Mouse (Mus musculus) hindbrain, embryonic 16.5 days (tissue): ENCODE results near the gene Adipor2. TPM values are rescaled to one million over a fixed set of nuclear protein-coding genes. Genes with fewer than 3 reads are reported as not detected.
"Not testable (repeated sequence)": the region's sequence is repeated elsewhere in the genome, so short reads cannot be mapped to it uniquely, and the experiment has no call there.

Source experiments
- ATAC-seq: fragments of 200-750 bp; cut with Nextera tagmentation; 2 replicates; pipeline ENCODE4 v1.8.0; 2017; ENCODE audit warnings: moderate TSS enrichment, moderate library complexity
- H3K27ac ChIP-seq: fragments of 300-500 bp; sonication (generic); 2 replicates; pipeline ENCODE4 v1.5.1; 2014; ENCODE audit warnings: low read depth, mild to moderate bottlenecking, control low read depth, low read length, moderate library complexity
- H3K27me3 ChIP-seq: fragments of 300-500 bp; sonication (generic); replicated peaks from 2 replicates; pipeline ENCODE4 v1.6.1; 2014; ENCODE audit warnings: low read length; ENCODE audit not compliant: control insufficient read depth, insufficient read depth
- H3K36me3 ChIP-seq: fragments of 300-500 bp; sonication (generic); 2 replicates; pipeline ENCODE4 v1.6.1; 2014; ENCODE audit warnings: mild to moderate bottlenecking, low read length, moderate library complexity, mixed read lengths; ENCODE audit not compliant: control insufficient read depth, insufficient read depth
- H3K4me1 ChIP-seq: fragments of 300-500 bp; sonication (generic); 2 replicates; pipeline ENCODE4 v1.6.1; 2014; ENCODE audit warnings: low read depth, low read length; ENCODE audit not compliant: control insufficient read depth, insufficient read depth
- H3K4me2 ChIP-seq: fragments of 300-500 bp; sonication (generic); 2 replicates; pipeline ENCODE4 v1.6.1; 2014; ENCODE audit warnings: mild to moderate bottlenecking, low read length, control low read depth, moderate library complexity
- H3K4me3 ChIP-seq: fragments of 300-500 bp; sonication (generic); 2 replicates; pipeline ENCODE4 v1.5.1; 2014; ENCODE audit warnings: mild to moderate bottlenecking, low read length, control low read depth, moderate library complexity
- H3K9ac ChIP-seq: fragments of 300-500 bp; sonication (generic); 2 replicates; pipeline ENCODE4 v1.6.1; 2014; ENCODE audit warnings: low read depth, mild to moderate bottlenecking, control low read depth, low read length, moderate library complexity
- H3K9me3 ChIP-seq: fragments of 300-500 bp; sonication (generic); 2 replicates; pipeline ENCODE4 v1.6.1; 2014; ENCODE audit warnings: mild to moderate bottlenecking, low read length, moderate library complexity; ENCODE audit not compliant: control insufficient read depth
- WGBS: fragments of 180-500 bp; shearing (Covaris S2); extraction: QIAGEN DNeasy Blood & Tissue Kit; methylation state at CpG from one replicate; pipeline ENCODE4 v1.1.7; 2014; 5-methylcytosine and 5-hydroxymethylcytosine counted together
- polyA plus RNA-seq: library from polyadenylated mRNA; unstranded; fragments of >200 nt; fragmentation: Nextera tagmentation; extraction: Ambion mirVana; gene quantifications from 2 replicates; pipeline ENCODE4 v1.2.1, GENCODE M21; 2015

Adipor2 gene
- polyA plus RNA-seq, 1 experiment from 2014 or later: 37.0 TPM

- Histone ChIP-seq H3K27me3 (no peaks in the 10 kb centered on the region), H3K4me3 (no peak overlapping the region), H3K9ac (no peak overlapping the region), H3K27ac (no peak overlapping the region), H3K4me1 (no peaks in the 10 kb centered on the region), H3K4me2 (no peak overlapping the region), H3K9me3 (no peaks in the 10 kb centered on the region), H3K36me3 (no peaks in the 10 kb centered on the region)
- no peak for ATAC-seq
Observed at GRCm38 (mm10) chr6:119371624-119372023, 45.9 kb downstream of the Adipor2 start.

DNA sequence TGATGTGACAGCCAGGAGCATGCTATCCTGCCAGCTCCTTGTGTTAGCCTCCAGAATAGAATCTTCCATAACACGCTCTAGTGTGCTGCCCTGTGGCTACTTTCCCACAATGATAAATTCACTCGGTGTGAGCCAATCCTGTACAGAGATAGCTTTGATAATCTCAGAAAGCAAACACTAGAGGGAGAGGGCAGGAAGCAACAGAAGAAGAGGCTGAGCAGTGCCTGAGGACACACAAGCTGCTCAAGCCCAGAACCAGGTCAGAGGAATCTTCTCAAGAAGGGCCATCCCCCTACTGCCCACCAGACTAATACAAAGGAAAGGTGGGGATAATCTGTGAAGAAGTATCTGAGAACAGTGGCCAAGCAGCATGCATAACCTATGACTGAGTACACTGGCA, 50.1 kb downstream of the Adipor2 start:
- Histone ChIP-seq H3K27me3 (no peaks in the 10 kb centered on the region), H3K36me3 (peaks cover 6% of the 10 kb centered on the region)
- WGBS: 88% methylated on average over 2 of the region's 2 CpGs

GRCm38 (mm10) chr6:119366800-119367199, 50.7 kb downstream of the Adipor2 start:
- not testable (repeated sequence) for H3K36me3 ChIP-seq, H3K4me1 ChIP-seq, H3K9me3 ChIP-seq, H3K4me2 ChIP-seq, ATAC-seq, H3K27me3 ChIP-seq, H3K27ac ChIP-seq, H3K4me3 ChIP-seq, H3K9ac ChIP-seq
- WGBS: 93% methylated on average over 3 of the region's 4 CpGs

More for the DNA sequence above, 50.1 kb downstream of the Adipor2 start:
- Histone ChIP-seq H3K9ac (no peak overlapping the region), H3K4me3 (no peak overlapping the region), H3K27ac (no peak overlapping the region), H3K9me3 (no peaks in the 10 kb centered on the region), H3K4me1 (no peaks in the 10 kb centered on the region), H3K4me2 (no peak overlapping the region)
- no peak for ATAC-seq

DNA sequence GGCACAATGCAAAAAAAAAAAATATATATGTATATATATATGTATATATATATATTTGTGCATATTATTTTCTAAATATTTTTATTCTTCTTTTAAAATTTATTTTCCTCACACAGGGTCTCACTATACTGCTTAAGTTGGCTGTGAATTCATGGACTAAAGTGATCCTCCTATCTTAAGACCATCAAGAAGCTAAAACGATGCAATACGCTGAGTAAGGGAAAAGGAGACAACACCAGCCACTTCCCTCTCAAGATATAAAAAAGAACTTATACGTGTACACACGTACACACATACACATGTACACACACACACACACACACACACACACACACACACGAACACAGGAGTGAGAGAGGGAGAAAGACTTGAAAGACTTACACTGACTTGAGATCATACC, 53.9 kb downstream of the Adipor2 start:
- Histone ChIP-seq H3K4me2 (no peak overlapping the region), H3K36me3 (peaks cover 12% of the 10 kb centered on the region), H3K4me3 (no peak overlapping the region), H3K4me1 (no peaks in the 10 kb centered on the region), H3K27me3 (no peaks in the 10 kb centered on the region), H3K9me3 (no peaks in the 10 kb centered on the region), H3K27ac (no peak overlapping the region), H3K9ac (no peak overlapping the region)
- WGBS: 92% methylated on average over 5 of the region's 5 CpGs
- ATAC-seq: no peak

DNA sequence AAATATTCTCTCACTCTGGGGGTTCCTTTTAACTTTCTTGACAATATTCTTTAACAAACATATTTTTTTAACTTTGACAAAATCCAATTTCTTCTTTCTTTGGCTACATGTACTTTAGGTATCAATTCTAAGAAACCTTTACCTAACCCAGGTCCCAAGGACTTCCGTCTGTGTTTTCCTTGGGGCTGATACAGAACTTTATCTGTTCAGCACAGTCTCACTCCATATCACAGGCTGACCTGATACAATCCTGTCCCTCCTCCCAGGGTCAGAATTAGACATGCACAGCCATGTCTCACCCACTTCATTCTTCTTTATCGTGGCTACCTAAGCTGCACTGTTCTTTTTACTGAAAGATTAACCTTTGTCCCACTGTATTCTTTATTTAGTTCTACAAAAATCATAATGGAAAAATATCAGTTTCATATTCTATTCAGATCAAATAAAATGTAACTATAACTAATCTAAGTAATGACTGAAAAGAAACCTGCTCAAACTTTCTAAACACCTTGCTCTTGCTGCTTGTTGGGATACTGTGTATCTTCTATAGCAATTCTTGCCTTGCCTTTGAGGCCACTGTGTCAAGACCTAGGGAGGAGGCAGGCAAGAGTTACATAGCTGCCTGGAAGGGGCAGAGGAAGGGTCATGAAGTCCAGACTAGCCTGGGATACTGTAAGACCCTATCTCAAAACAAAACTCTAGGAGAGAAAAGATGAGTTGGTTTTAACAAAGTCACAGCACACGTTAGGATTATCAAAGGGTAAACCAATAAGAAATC, 56.4 kb downstream of the Adipor2 start:
- Histone ChIP-seq H3K27ac (no peak overlapping the region), H3K4me2 (no peak overlapping the region), H3K4me1 (no peaks in the 10 kb centered on the region), H3K9ac (no peak overlapping the region), H3K4me3 (no peak overlapping the region), H3K9me3 (no peaks in the 10 kb centered on the region), H3K36me3 (peaks cover 18% of the 10 kb centered on the region), H3K27me3 (no peaks in the 10 kb centered on the region)
- ATAC-seq: no peak
- 91% methylated on average over 3 of the region's 3 CpGs for WGBS

- H3K4me3 ChIP-seq, H3K27me3 ChIP-seq, H3K4me2 ChIP-seq, H3K4me1 ChIP-seq, ATAC-seq, H3K9ac ChIP-seq, H3K27ac ChIP-seq, H3K9me3 ChIP-seq: not testable (repeated sequence)
- 92% methylated on average over 6 of the region's 6 CpGs for WGBS
- H3K36me3 ChIP-seq: peaks cover 17% of the 10 kb centered on the region
Observed at GRCm38 (mm10) chr6:119360250-119360649, 57.3 kb downstream of the Adipor2 start.

DNA sequence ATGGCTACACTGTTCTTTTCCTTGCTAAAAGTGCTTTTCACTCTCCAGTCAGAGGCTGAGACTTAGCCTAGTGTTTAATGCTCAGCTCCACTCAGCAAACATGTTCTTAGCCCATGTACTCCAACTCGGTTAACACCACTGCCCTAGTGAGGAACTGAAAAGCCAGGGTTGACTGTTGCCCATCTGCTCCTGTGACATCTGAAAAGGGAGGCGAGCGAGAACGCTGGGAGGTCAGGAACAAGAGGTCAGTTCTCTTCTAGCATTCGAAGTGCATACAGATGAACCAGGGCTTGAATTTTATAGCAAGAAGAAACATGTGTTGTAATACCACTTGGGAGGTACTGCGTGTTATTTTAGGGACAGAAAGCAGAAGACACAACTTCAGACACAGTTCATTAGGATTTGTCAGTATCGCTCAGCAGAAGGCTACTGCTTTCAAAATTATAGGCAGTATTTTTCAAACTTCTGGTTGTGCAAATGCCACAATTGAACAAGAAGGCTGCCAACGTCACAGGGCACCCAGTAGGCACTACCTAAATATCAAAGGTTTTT, 59.4 kb downstream of the Adipor2 start:
- Histone ChIP-seq H3K4me2 (no peak overlapping the region), H3K36me3 (peaks cover 15% of the 10 kb centered on the region)

GRCm38 (mm10) chr6:119352501-119352900, 65.0 kb downstream of the Adipor2 start:
- Histone ChIP-seq H3K27me3 (no peaks in the 10 kb centered on the region), H3K4me2 (no peak overlapping the region), H3K36me3 (peaks cover 9% of the 10 kb centered on the region), H3K4me1 (no peaks in the 10 kb centered on the region), H3K9me3 (no peaks in the 10 kb centered on the region), H3K4me3 (no peak overlapping the region), H3K27ac (no peak overlapping the region), H3K9ac (no peak overlapping the region)
- 90% methylated on average over 6 of the region's 6 CpGs for WGBS
- no peak for ATAC-seq

More for the DNA sequence above, 59.4 kb downstream of the Adipor2 start:
- Histone ChIP-seq H3K4me3 (no peak overlapping the region), H3K9me3 (no peaks in the 10 kb centered on the region), H3K4me1 (no peaks in the 10 kb centered on the region), H3K9ac (no peak overlapping the region), H3K27me3 (no peaks in the 10 kb centered on the region), H3K27ac (no peak overlapping the region)
- WGBS: 83% methylated on average over 8 of the region's 8 CpGs
- ATAC-seq: no peak

GRCm38 (mm10) chr6:119351656-119352055, 65.8 kb downstream of the Adipor2 start:
- Histone ChIP-seq H3K9ac (no peak overlapping the region), H3K4me3 (no peak overlapping the region), H3K27ac (no peak overlapping the region), H3K36me3 (peaks cover 3% of the 10 kb centered on the region), H3K4me2 (no peak overlapping the region), H3K9me3 (no peaks in the 10 kb centered on the region), H3K4me1 (no peaks in the 10 kb centered on the region), H3K27me3 (no peaks in the 10 kb centered on the region)
- 86% methylated on average over 8 of the region's 8 CpGs for WGBS
- no peak for ATAC-seq
